Mouse (Mus musculus): ENCODE results near the gene Ncor2.

DNA sequence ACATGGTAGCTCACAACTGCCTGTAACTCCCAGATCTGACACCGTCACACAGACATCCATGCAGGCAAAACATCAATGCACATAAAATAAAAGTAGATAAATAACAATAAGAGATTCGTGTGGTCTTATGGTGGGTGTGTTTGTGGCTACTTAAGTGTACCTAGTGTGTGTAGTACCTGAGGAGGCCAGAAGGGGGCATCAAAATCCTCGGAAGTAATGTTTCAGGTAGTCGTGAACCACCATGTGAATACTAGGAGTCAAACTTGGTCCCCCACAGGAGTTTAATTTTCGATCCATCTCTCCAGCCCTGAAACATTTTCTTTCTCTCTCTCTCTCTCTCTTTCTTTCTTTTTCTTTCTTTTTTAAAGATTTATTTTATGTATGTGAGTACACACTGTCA is 192.8 kb downstream of the Ncor2 start:
- TF ChIP-seq CTCF (IDR thresholded peaks at IDR 0.05; ENCODE audit: extremely low read depth, insufficient read depth, low read length), result no peak
- TF ChIP-seq POLR2A (IDR thresholded peaks at IDR 0.05; ENCODE audit: extremely low read depth, insufficient read depth, low read length), result no peak

Data from cortical plate, adult 2 months (tissue).